Mouse (Mus musculus) macrophage (primary cell): ENCODE measurements around the gene Pcnp. TPM values are rescaled to one million over a fixed set of nuclear protein-coding genes. Genes with fewer than 3 reads are reported as not detected.
"Not testable (repeated sequence)": the region's sequence is repeated elsewhere in the genome, so short reads cannot be mapped to it uniquely, and the experiment has no call there.

ENCODE experiments used
- H3K27ac ChIP-seq: fragments of 350-480 bp; formaldehyde crosslinking; 2 replicates; pipeline ENCODE4 v1.9.0; 2021
- H3K36me3 ChIP-seq: fragments of 350-480 bp; formaldehyde crosslinking; 2 replicates; pipeline ENCODE4 v1.9.0; 2021; ENCODE audit errors: inconsistent target
- H3K4me3 ChIP-seq: fragments of 350-480 bp; formaldehyde crosslinking; 2 replicates; pipeline ENCODE4 v1.9.0; 2021; ENCODE audit errors: inconsistent target
- H3K79me2 ChIP-seq: fragments of 350-480 bp; formaldehyde crosslinking; 2 replicates; pipeline ENCODE4 v1.9.0; 2021; ENCODE audit errors: inconsistent target
- WGBS: methylation state at CpG from one replicate; pipeline ENCODE4 v1.1.7; 2026; ENCODE audit warnings: inconsistent platforms; ENCODE audit not compliant: missing documents; 5-methylcytosine and 5-hydroxymethylcytosine counted together
- polyA plus RNA-seq: library from polyadenylated mRNA; stranded (reverse); fragments of 250-400 nt; gene quantifications from 3 replicates; pipeline ENCODE4 v1.2.4, GENCODE M21; 2018; ENCODE audit warnings: inconsistent platforms

Gene Pcnp
- polyA plus RNA-seq, 1 experiment from 2014 or later, result 123 TPM

DNA sequence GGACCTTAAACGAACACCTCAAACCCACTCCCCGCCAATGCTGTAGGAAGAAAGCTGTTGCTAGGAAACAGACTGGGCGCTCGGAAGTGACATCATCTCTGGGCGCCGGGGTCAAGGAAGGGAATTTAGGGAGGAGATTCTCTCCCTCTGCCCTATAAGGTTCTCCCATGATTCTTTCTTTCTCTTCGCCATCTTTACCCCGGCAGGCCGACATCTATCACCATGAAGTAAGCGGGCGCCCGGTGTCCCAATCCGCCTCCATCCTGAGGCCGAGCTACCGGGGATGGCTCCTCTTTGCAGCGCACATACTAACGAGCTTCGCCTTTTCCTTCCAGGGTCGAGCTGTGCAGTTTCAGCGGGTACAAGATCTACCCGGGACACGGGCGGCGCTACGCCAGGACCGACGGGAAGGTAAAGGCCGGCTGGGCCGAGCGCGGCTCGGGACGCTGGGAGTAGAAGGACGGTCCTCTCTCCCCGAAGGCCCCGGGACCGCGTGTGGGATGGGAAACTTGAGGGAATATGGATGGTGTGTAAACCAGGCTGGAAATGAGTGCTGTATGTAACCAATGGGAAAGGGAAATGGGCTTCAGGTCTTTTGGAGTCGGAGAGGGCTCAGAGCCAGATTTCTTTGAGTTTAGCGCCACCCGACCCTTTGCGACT is 63.2 kb downstream of the Pcnp start, which contains the start of gene Rpl24:
Rpl24 (plus strand) TSS at position 64 of the 660 bp plus-strand sequence.
- Histone ChIP-seq H3K4me3 (peak within 1 kb of the TSS; percentile 87), H3K79me2 (peaks cover 48% of the 10 kb centered on the region), H3K27ac (peak within 1 kb of the TSS; percentile 51), H3K36me3 (peaks cover 29% of the 10 kb centered on the region; the same call in 1 of the 2 replicates)
- under 1% methylated on average over 37 of the region's 42 CpGs for WGBS

DNA sequence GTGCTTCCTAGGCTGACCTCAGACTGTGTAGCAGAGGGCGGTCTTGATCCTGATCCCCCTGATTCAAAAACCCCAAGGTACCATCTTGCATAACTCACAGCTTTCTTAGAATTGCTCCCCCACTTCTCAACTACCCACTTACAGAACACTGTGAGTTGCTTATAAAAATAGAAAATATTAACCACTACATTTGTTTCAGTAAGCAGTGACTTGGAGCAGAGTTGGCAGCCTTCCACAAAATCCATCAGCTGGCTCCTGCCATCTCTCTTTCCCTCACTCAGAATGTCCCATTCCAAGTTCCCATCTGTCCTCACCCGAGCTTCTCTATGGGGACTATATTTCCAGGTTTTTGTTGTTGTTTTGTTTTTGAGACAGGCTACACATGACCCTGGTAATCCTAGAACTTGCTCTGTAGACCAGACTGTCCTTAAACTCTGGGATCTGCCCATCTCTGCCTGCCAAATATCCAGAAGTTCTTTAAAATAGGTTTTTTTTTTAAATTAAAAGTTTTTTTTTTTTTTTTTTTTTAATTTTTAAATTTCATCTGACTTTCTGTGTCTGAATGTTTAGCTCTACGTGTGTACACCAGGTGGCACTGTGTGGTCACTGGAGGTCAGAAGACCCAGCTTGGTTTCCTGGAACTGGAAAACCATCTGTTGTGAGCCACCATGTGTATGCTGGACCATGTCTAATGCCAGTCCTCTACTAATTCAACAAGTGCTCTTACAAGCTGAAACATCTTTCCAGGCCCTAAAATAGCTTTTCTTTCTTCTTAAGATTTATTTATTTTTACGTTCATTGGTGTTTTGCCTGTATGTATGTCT is 65.2 kb downstream of the Pcnp start:
- Histone ChIP-seq H3K27ac (no peak overlapping the region), H3K4me3 (no peak overlapping the region), H3K79me2 (peaks cover 29% of the 10 kb centered on the region), H3K36me3 (peaks cover 9% of the 10 kb centered on the region; the same call in 1 of the 2 replicates)
- 65% methylated on average over 4 of the region's 4 CpGs for WGBS

DNA sequence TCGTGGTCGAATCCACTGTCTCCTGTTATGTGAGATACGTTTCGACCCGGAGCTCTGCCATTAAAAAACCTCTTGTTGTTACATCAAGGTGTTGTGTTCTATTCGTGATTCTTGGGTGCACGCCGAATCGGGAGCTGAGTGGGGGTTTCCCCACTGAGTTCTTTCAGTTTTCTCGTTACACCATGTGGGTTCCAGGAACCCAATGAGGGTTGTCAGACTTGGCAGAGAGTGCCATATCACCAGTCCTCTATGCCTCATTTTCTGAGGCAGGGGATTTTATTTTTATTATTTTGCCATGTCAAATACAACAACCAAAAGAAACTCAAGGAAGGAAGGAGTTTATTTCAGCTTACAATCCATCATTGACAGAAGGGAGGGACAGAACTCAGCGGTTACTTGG is 66.5 kb downstream of the Pcnp start:
- H3K36me3 ChIP-seq, H3K27ac ChIP-seq, H3K4me3 ChIP-seq: not testable (repeated sequence)
- WGBS, result 93% methylated on average over 5 of the region's 11 CpGs
- H3K79me2 ChIP-seq, result peaks cover 17% of the 10 kb centered on the region

Other genes with a start within 250 kb of the Pcnp start
- 3.7 to 10.8 TPM (median 4.2 TPM) in 3 replicates for gene Nfkbiz, start 190.8 kb downstream of the Pcnp start, polyA plus RNA-seq
- 0.04 to 0.15 TPM (median 0.05 TPM) in 3 replicates for gene Nxpe3, start 134.5 kb downstream of the Pcnp start, polyA plus RNA-seq
- gene Cep97, start 94.9 kb downstream of the Pcnp start, polyA plus RNA-seq, result 1.2 to 2.2 TPM (median 1.5 TPM) in 3 replicates
- 608 to 832 TPM (median 816 TPM) in 3 replicates for gene Rpl24, start 63.5 kb downstream of the Pcnp start, polyA plus RNA-seq
- gene Zbtb11, start 55.9 kb downstream of the Pcnp start, polyA plus RNA-seq, result 5.5 to 8.8 TPM (median 7.3 TPM) in 3 replicates
- gene Trmt10c, start 8.1 kb upstream of the Pcnp start, polyA plus RNA-seq, result 10.5 to 28.3 TPM (median 22.9 TPM) in 3 replicates
- gene Senp7, start 18.6 kb upstream of the Pcnp start, polyA plus RNA-seq, result 7.1 to 11.8 TPM (median 7.4 TPM) in 3 replicates
- 0.04 to 0.06 TPM in 2 of 3 replicates, not detected in the other for gene Impg2, start 174.6 kb upstream of the Pcnp start, polyA plus RNA-seq